Mouse (Mus musculus): ENCODE measurements around the gene Lin37. TPM values are rescaled to one million over a fixed set of nuclear protein-coding genes. Genes with fewer than 3 reads are reported as not detected.

The Lin37 gene
- polyA plus RNA-seq, 1 experiment from 2014 or later: 44.2 TPM

DNA sequence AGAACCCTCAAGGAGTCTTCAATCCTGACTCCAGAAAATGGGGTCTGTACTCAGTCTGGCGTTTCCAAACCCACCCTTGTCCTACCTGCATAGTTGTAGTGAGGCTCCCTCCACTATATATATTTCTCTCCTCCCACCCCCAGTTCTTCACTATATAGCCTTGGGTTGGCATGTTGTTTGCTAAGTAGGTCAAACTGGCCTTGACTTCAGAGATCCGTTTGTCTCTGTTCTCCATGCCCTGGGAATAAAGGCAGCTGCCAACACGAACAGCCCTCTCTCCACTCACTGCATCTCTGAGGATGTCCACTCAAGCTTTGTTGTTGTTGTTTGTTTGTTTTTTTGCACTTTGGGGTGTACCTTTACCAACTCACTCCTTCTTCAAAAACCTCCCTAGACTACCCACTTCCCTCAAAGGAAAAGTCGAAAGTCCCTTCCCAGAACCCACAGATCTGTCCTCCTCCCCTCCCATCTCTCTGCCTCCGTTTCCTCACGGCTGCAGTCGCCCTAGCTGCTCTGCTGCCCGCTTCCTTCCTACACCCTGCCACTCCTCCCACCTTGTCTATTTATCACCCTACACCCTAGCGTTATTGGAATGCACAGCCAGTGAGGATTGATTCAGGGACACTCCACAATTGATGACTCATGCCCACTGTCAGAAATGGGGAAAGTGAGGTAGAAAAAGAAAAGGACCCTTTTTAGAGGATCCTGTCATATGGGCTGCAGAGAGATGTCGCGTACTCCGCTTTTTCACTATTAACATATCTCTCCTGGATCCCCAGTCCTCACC is 789 bp downstream of the Lin37 start:
- no peak for ATAC-seq (ENCODE audit: low FRiP score, low read depth)
- H3K4me2 ChIP-seq (replicated peaks): peak overlapping the region; percentile 96
- H3K4me1 ChIP-seq: peaks cover 35% of the 10 kb centered on the region
- no peak overlapping the region; the same call in 1 of the 2 replicates for H3K27ac ChIP-seq
- no peaks in the 10 kb centered on the region for H3K9me3 ChIP-seq
- H3K27me3 ChIP-seq: no peaks in the 10 kb centered on the region
- 14% methylated on average over 12 of the region's 12 CpGs for WGBS
- H3K9ac ChIP-seq: peak overlapping the region; percentile 78
- peaks cover 36% of the 10 kb centered on the region for H3K36me3 ChIP-seq
- H3K4me3 ChIP-seq: peak overlapping the region; percentile 68

DNA sequence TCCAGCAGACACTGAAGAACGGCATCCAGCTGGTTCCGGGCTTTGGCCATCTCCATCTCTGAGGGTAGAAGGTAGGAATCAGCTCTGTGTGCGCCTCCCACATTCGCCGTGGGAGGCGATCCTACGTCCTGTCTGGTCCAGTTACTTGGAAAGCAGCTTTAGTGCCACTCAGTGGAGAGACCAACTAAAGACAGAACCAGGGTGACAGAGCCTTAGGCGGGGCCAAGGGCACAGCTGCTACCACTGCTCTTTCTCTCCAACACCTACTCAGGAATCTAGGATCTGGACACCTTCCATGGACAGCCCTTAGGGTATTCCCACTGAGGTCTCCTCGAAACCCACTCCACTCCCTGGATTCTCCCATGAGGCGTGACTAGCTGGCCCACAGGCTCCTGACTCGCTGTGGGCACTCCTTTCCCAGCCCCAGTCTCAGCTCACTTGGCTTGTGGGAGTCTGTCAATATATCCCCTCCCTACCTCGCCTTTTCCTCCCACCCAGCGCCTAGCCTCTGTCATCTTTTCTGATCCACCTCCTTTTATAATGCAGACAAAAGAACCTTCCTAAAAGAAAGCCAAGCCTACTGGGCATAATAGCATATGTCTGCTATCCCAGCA is 1.6 kb downstream of the Lin37 start:
- Histone ChIP-seq H3K9ac (peak overlapping the region; percentile 78), H3K27ac (no peak overlapping the region), H3K27me3 (no peaks in the 10 kb centered on the region), H3K4me3 (peak overlapping the region; percentile 68), H3K4me2 (replicated peaks) (peak overlapping the region; percentile 96), H3K4me1 (peaks cover 41% of the 10 kb centered on the region), H3K9me3 (no peaks in the 10 kb centered on the region), H3K36me3 (peaks cover 36% of the 10 kb centered on the region)
- ATAC-seq (ENCODE audit: low FRiP score, low read depth): no peak
- 91% methylated on average over 13 of the region's 13 CpGs for WGBS

DNA sequence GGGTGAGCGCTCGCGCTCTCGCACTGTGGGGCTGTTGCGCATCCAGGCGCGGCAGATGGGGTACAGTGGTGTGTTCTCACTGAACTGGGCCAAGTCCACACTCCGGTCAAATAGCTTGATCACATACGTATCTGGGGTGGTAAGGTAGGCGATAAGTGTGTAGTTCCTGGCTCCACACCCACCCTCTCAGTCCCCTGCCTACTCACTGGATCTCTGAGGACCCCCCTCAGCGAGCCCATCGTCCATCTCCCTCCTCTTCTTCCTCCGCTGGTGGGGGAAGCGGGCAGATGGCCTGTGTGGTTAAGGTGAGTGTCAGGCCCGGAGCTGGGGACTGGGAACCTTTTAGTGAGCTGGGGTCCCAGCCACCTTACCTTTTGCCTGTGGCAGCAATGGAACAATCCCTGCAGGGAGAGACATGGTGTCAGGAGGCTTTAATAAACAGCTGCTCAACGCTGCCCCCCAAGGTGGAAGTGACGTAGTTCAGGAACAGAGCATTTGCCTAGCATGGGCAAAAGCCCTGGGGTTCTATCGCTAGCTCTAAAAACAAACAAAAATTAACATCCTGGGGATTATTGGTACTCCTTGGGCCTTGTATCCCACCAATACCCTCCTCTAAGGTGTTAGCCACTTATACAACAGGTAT is 2.6 kb downstream of the Lin37 start:
- H3K9me3 ChIP-seq: no peaks in the 10 kb centered on the region
- peaks cover 36% of the 10 kb centered on the region for H3K36me3 ChIP-seq
- H3K4me2 ChIP-seq (replicated peaks): no peak overlapping the region
- no peak overlapping the region for H3K4me3 ChIP-seq
- H3K27me3 ChIP-seq: no peaks in the 10 kb centered on the region
- H3K9ac ChIP-seq: no peak overlapping the region
- H3K27ac ChIP-seq: no peak overlapping the region
- peaks cover 46% of the 10 kb centered on the region for H3K4me1 ChIP-seq
- 93% methylated on average over 18 of the region's 18 CpGs for WGBS
- ATAC-seq (ENCODE audit: low FRiP score, low read depth): no peak

DNA sequence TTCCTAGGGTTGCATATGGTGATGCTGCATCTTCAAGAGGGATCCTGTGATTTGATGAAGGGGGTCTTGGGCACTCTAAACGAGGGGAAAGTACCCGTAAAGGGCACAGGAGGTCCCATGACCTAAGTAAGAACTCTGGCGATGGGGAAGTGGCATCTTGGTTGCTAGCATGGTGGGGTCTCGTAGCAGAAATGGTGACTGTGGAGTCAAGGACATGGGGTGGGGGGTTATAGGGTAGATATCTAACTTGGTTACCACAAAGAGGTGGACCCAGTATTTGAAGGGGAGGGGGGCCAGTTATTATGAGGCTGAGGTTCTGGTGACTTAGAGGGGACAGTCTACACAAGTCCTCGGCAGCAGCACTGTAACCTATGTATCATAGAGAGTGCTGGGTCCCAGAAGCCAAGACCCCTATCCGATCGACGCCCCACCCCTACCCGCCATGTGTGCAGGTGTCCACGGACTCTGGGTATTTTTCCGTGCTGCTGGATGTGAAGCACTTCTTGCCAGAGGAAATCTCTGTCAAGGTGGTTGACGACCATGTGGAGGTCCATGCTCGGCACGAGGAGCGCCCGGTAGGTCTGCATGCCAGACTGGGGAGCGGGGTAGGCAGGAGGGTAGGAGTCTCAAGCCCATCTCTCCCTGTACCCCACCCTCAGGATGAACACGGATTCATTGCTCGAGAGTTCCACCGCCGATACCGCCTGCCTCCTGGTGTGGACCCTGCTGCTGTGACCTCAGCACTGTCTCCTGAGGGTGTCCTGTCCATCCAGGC is 5.6 kb downstream of the Lin37 start:
- peak overlapping the region; percentile 77 for H3K9ac ChIP-seq
- 84% methylated on average over 22 of the region's 22 CpGs for WGBS
- peaks cover 42% of the 10 kb centered on the region for H3K36me3 ChIP-seq
- H3K4me1 ChIP-seq: peaks cover 36% of the 10 kb centered on the region
- no peaks in the 10 kb centered on the region for H3K9me3 ChIP-seq
- H3K27ac ChIP-seq: peak overlapping the region; percentile 95; the same call in 1 of the 2 replicates
- ATAC-seq (ENCODE audit: low FRiP score, low read depth): no peak
- H3K4me3 ChIP-seq: peak overlapping the region; percentile 68
- H3K27me3 ChIP-seq: no peaks in the 10 kb centered on the region
- H3K4me2 ChIP-seq (replicated peaks): peak overlapping the region; percentile 94

DNA sequence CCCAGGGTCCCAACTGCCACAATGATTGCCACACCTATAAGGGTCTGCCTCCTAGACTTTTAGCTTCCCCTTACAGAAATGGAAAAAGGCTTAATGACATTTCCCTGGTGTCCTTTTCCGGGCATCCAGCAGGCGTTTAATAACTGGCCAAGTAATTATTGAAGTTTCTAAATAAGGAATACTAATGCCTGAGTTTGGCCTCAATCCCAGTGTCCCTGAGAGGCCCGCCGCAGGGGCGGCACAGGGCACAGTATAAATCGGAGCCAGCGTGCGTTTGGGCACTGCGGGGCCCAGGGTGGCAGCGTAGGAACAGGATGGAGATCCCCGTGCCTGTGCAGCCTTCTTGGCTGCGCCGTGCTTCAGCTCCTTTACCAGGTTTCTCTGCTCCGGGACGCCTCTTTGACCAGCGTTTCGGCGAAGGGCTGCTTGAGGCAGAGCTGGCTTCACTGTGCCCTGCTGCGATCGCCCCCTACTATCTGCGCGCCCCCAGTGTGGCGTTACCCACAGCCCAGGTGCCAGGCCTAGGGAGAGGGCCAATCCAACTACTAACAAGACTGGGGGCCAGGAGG is 6.5 kb downstream of the Lin37 start:
- Histone ChIP-seq H3K4me3 (peak overlapping the region; percentile 68), H3K9me3 (no peaks in the 10 kb centered on the region), H3K27me3 (no peaks in the 10 kb centered on the region), H3K9ac (peak overlapping the region; percentile 77), H3K4me1 (peaks cover 27% of the 10 kb centered on the region), H3K4me2 (replicated peaks) (peak overlapping the region; percentile 94), H3K27ac (peak overlapping the region; percentile 95), H3K36me3 (peaks cover 51% of the 10 kb centered on the region)
- ATAC-seq (ENCODE audit: low FRiP score, low read depth): no peak
- whole genome bisulfite sequencing: 5% methylated on average over 23 of the region's 23 CpGs

DNA sequence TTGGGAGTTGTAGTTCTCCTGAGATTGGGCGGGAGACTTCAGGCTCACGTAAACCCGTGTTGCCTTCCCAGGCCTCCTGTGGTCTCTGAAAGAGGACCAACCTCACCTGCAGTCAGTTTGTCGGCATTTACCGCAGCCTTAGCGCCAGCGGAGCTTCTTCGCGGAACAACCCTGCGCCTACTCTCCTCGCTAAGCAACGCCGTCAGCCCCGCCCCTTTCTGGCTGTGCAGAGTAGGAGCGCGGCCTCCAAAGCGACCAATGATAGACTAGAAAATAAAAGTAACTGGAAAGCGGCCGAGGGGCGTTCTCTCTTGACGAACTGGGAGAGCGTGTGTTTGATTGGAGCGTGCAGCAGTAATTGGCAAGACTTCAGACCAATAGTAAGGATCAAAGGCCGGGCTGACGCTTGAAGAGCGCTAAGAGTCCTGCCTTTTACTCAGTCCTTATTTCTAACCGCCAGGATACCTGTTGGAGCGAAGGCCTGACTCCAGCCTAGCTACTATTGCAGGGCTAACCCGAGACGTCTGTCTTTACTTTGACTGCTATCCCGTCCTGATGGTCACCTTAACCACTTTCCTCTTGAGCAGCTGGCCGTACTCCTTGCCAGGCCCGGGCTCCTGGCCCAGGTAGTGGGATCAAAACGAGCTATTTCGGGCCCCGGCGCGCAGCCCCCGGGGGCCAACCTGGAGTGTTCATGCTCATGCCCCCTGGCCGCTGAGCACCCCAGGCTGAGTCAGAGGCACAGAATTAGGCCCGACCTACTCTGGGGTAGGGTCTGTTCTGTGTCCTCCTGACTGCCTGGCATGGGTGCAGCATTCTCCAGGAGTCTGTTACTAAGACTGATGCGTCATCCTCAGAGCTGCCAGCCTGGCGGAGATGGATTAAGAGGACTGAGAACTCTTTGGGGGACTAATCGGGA is 7.3 kb downstream of the Lin37 start, which contains the start of the genes Hspb6 and Proser3:
Gene Hspb6, plus strand, starts transcription at position 77 of the 919 bp plus-strand sequence.
Gene Proser3, minus strand, starts transcription at position 198 of the 919 bp plus-strand sequence.
- peak; percentile 95 for ATAC-seq (ENCODE audit: low FRiP score, low read depth)
- peak within 1 kb of the TSS; percentile 95 for H3K27ac ChIP-seq
- peaks cover 23% of the 10 kb centered on the region for H3K4me1 ChIP-seq
- H3K4me2 ChIP-seq (replicated peaks): peak within 1 kb of the TSS; percentile 94
- peak within 1 kb of the TSS; percentile 68 for H3K4me3 ChIP-seq
- H3K27me3 ChIP-seq: no peaks in the 10 kb centered on the region
- no peaks in the 10 kb centered on the region for H3K9me3 ChIP-seq
- H3K36me3 ChIP-seq: peaks cover 56% of the 10 kb centered on the region
- WGBS: under 1% methylated on average over 44 of the region's 44 CpGs
- peak within 1 kb of the TSS; percentile 77 for H3K9ac ChIP-seq

DNA sequence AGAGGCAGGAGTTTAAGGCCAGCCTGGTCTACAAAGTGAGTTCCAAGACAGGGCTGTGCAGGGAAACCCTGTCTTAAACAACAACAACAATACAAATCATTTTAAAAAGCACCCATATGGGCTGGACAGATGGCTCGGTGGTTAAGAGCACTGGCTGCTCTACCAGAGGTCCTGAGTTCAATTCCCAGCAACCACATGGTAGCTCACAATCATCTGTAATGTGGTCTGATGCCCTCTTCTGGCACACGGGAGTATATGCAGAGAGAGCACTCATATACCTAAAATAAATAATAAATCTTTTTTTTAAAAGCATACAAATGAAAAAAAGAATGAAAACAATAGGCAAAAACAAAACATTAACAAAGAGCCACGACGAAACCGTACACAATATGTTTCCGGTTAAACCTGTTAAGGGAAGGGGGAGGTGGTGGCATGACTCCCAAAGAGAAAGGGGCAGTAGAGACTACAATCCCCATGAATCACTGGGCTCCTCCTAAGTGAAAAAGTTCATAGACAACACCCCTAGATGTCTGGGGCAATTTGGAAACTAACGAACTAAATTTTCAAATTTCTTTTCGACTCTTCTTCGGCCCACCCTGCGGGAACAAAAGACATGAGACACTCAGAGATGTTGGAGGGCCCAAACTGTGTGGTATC is 8.1 kb downstream of the Lin37 start:
- Histone ChIP-seq H3K27me3 (no peaks in the 10 kb centered on the region), H3K4me2 (replicated peaks) (peak overlapping the region; percentile 94), H3K9ac (peak overlapping the region; percentile 75), H3K27ac (peak overlapping the region; percentile 95), H3K4me3 (peak overlapping the region; percentile 68), H3K9me3 (no peaks in the 10 kb centered on the region), H3K36me3 (peaks cover 52% of the 10 kb centered on the region), H3K4me1 (peaks cover 23% of the 10 kb centered on the region)
- WGBS: 3% methylated on average over 10 of the region's 10 CpGs
- ATAC-seq (ENCODE audit: low FRiP score, low read depth): peak; percentile 65

DNA sequence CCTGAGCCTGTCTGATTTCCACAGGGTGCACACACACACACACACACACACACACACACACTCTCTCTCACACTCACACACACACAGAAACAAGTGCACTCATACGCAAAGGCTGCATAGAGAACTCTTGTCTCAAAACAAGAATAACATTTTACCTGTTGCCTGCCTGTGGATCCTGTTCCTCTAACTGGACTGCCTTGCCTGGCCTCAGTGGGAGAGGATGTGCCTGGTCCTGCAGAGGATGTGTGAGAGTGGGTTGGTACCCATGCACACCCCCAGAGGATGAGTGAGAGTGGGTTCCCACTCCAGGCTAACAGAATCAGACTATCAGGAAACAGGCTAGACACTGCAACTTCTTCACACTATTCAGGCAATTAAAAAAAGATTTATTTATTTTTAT is 9.0 kb downstream of the Lin37 start:
- H3K27me3 ChIP-seq: no peaks in the 10 kb centered on the region
- no peak overlapping the region for H3K27ac ChIP-seq
- no peaks in the 10 kb centered on the region for H3K9me3 ChIP-seq
- peaks cover 23% of the 10 kb centered on the region for H3K4me1 ChIP-seq
- WGBS: 100% methylated on average over 1 of the region's 1 CpGs
- H3K4me3 ChIP-seq: 0 out of 2 replicates have a peak overlapping the region, but pooled peaks have one; percentile 68
- peaks cover 52% of the 10 kb centered on the region for H3K36me3 ChIP-seq
- 0 out of 2 replicates have a peak overlapping the region, but pooled peaks have one; percentile 94 for H3K4me2 ChIP-seq (replicated peaks)
- no peak for ATAC-seq (ENCODE audit: low FRiP score, low read depth)
- no peak overlapping the region for H3K9ac ChIP-seq

DNA sequence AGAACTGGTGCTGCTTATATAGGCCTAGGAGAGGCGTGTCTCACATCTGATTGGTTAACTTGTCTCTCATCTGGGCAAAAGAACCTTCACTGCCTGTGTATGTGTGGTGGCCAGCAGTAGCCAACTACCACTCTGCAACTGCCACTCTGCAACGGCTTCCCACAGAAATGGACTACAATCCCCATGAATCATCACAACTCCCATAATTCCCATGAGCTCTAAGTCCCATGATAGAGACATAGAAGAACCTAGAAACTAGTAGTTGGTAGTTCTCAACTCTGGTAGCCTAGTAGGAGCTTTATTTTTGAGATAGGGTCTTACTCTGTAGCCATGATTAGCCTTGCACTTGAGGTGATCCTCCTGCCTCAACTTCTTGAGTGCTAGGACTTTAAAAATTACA is 9.8 kb downstream of the Lin37 start:
- 87% methylated on average over 2 of the region's 2 CpGs for WGBS
- H3K4me2 ChIP-seq (replicated peaks): no peak overlapping the region
- H3K4me3 ChIP-seq: no peak overlapping the region
- no peaks in the 10 kb centered on the region for H3K27me3 ChIP-seq
- no peak for ATAC-seq (ENCODE audit: low FRiP score, low read depth)
- no peak overlapping the region for H3K27ac ChIP-seq
- H3K36me3 ChIP-seq: peaks cover 50% of the 10 kb centered on the region
- no peak overlapping the region for H3K9ac ChIP-seq
- H3K9me3 ChIP-seq: no peaks in the 10 kb centered on the region
- H3K4me1 ChIP-seq: peaks cover 23% of the 10 kb centered on the region

DNA sequence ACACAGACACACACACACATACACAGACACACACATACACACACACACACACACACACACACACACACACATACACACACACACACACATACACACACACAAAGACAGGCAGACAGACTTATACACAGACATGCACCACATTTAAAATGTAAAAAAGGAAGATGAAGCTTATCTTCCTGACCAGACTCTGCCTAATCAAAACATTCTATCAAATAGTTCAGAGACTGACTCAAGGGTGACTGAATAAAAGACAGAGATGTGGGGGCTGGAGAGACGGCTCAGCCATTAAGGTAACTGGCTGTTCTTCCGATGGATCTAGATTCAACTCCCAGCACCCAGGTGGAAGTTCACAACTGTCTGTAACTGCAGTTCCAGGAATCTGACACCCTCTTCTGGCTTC is 15.3 kb downstream of the Lin37 start:
- WGBS: 94% methylated on average over 2 of the region's 2 CpGs
- Histone ChIP-seq H3K4me3 (no peak overlapping the region), H3K4me1 (no peaks in the 10 kb centered on the region), H3K9ac (no peak overlapping the region), H3K27ac (no peak overlapping the region), H3K36me3 (peaks cover 75% of the 10 kb centered on the region), H3K9me3 (no peaks in the 10 kb centered on the region), H3K27me3 (no peaks in the 10 kb centered on the region), H3K4me2 (replicated peaks) (no peak overlapping the region)
- no peak for ATAC-seq (ENCODE audit: low FRiP score, low read depth)
